Mouse (Mus musculus): ENCODE data around the gene Foxn3.

- TF ChIP-seq POLR2A (IDR thresholded peaks at IDR 0.05; ENCODE audit: insufficient read depth, low read length) (no peak), EP300 (IDR thresholded peaks at IDR 0.05; ENCODE audit: insufficient read depth, low read depth, low read length) (no peak)
These were observed 100.5 kb downstream of the Foxn3 start for GRCm38 (mm10) chr12:99462846-99463245.

All from ES-Bruce4 (cell line).